Mouse (Mus musculus) frontal cortex, postnatal 25 days (tissue): ENCODE data around the gene Tspoap1.

Source experiments
- DNase-seq, 2 experiments: peaks; one replicate each; pipeline ENCODE4 v3.0.0; 2022; ENCODE audit warnings: low spot score in 2 of 2

Gene Tspoap1

DNA sequence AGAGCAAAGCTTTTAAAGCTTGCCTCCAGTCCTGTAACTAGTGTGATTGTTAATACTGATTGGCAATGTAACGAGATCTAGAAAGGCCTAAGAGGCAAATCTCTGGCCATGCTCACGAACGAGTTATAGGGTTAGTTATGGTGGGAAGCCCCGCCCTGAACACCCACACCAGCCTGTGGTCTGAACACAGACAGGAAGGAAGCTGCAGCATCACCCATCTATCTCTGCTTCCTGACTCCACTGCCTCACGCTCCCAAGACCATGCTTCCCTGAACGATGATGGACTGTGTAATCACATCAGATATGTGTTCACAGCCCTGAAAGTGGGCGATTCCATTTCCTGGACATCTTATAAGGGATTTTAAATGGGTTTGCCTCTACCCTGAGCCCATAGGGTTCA lies 47.9 kb downstream of the Tspoap1 start:
- no peak for DNase-seq

DNA sequence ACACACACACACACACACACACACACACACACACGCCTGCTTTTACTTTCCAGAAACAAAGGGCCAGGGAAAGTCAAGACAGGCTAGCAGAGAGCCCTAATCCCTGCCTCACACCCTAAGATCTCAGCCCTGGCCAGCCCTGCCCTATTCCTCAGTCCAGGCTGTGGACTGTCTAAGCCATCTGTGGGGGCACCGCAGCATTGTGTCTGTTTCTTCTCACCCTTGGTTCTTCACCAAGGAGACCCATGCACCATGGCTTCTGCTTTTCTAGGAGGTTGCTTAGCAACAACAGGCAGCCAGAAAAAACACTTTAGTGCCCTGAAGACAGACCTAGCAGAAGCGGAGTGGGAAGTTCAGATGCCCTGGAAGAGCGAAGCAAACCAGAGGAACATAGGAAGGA lies 51.1 kb downstream of the Tspoap1 start:
- DNase-seq, result no peak

DNA sequence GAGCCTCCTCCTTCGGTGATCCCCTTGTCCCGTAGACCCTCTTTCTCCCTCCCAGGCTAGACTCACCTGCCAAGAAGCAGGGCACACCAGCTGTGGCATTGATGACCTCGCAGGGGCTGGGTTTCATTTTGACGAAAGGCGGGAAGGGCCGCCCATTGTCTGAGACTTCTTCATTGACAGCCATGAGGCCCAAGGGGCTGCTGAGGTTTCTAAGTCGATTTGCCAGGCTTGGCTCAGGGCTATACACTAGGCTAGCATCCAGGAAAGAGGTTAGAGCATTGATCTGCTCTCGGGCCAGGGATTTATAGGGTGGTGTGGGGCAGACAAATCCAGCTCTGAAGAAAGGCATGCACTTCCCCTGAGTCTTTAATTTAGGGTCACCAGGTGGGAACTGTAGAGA lies 54.5 kb downstream of the Tspoap1 start:
- DNase-seq, result no peak

DNA sequence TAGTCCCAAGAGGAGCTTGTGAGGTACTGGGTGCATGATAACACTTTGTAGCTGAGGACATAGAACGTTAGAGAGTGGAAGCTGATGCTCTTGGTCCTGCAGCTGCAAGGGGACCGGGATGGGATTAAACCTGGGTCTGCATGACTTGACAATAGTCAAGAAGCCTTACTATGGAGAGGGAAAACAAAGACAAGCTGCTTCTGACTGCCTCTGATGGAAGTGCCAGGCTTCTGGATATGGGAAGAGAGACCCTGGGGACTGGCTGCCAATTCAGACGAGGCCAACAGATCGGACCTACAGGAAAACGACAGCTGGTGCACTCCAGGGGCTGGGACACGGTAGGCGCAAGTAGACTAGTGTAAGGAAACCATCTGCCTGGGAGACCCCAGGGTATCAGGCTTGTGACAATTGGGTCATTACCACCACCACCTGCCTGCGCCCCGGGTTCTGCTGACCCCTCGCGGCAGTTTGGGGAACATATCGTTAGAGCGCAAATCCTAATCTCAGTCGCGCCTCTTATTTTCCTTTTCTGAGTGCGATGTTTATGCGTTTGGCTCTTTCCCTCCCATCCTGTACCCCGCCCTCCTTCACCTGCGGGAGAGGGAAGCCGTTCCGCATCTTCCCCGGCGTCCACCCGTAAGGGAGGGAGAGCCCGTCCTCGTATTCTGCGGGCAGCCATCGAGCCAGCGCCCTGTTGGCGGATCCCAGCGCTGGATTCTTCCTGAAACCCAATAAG lies 56.5 kb downstream of the Tspoap1 start:
- DNase-seq, result peak; percentile 23 to 39

DNA sequence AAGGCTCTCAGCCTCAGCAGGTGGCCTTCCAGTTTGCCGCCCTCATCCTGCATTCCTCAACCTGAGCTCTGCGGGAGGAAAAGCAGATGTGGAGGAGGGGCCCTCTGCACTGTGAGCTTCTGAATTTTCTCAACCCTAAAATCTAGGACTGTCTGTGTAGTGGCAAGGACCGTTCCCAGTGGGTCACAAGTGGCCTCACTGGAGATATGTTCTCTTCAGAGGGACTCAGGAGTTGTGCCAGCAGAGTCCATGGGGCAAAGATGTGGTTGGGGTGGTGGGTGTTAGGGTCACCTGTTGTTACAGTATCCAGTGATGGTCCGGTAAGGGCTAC lies 57.1 kb downstream of the Tspoap1 start:
- no peak for DNase-seq

DNA sequence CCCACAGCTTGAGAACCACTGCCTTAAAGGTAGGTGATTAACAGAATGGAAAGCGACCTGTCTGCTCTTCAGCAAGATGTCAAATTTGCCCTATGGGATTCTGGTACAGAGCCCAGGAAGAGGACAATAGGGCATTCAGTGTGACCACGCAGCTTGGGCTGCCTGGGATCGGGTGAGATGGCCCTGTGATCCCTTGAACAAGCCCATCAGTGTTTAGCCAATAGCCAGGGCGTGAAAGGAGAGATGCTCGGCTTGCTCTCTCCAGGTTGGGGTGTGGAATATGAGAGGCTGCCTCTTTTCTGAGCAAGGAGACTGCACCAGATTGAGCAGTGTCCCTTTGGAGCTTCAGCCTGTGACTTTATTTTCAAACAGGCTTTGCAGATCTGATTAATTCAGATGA lies 61.2 kb downstream of the Tspoap1 start:
- DNase-seq, result no peak

DNA sequence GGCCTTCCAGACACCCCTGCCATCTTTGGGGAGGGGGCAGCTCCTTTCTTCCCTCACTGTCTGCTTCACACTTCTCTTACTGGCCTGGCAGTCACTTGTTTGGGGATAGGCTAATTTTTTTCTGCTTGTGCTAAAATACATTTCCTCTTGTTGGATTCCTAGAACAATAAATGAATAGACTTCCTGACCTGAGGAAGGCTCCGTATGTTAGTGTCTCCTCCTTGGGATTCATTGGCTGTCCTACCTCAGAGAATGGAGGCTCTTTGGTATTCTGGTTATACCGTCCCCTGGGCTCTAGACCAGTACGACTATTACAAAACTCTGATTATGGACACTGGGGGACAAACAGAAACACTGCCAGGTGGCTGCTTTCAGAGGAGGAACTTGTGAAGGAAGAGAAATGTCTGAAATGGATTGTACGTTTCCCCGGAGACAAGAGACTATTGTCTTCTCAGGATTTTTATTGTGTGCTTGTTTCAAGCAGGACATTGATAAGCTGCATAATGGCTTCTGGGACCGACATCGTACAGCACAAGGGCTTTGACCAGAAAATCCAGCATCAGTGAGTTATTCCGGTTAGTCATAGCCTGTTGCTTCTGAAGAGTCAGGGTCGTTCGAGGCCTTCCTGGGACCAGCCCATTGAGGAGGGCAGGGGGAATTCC lies 68.0 kb downstream of the Tspoap1 start, which contains the start of gene Lpo:
TSS of gene Lpo (minus strand) at position 51 of the 662 bp plus-strand sequence.
- DNase-seq, result no peak
